ENCODE assay signal across 9 mouse cellular contexts in the genomic region with DNA sequence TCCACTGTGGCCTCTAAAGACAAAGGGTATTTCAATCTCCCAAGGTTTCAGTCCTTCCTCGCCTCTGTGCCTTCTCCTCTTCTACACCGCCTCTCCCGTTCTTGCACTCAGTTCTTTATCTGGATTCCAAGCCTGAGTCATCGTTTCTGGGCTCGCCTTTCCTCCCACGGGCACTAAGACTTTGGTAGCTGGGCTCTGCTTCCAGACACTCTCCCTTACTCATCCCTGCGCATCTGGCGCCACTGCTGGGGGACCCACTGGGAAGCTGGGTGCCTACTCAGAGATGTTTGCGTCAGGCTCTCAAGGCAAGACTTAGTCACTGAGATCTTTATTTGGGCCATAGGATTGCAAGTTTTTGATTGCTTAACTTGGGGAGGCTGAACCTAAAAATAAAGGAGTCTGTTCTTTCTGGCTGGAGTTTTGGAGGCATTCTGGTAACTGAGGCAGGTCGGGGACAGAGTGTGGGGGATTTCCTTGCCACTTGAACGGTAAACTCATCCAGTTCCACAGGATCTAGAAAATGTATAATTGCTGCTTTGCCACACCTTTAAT.
A peak's percentile ranks its signal among the peaks of the same experiment; 100 is the strongest.
DNase-seq lines count a peak whose midpoint lies in the region; ATAC-seq lines count a peak whose summit lies in the region.
"Had no signal": no experiment of that assay in that cellular context is flagged by ENCODE, and none has a peak within 500 bp of the region (broad histone marks: within the 10 kb centered on the region; RNA-seq: fewer than 3 reads in every experiment).

No protein-coding gene starts in this region.

- intact Hi-C loops in left cerebral cortex, postnatal 4 days (cut with DNase I): no loop called here
- intact Hi-C loops in heart, postnatal 14 days (cut with DNase I): no loop called here

- no peaks in the 10 kb centered on the region; the same call in 1 of the 2 replicates for H3K4me1 ChIP-seq in brown adipose tissue, adult 24 weeks (ENCODE audit: control insufficient read depth, insufficient read depth, insufficient read length, low read length)
- no peaks in the 10 kb centered on the region; the same call in none of the 2 replicates for H3K4me1 ChIP-seq in forebrain, embryonic 14.5 days (ENCODE audit: control insufficient read depth, insufficient read depth, low read length)
- H3K4me1 ChIP-seq in forebrain, embryonic 16.5 days (replicated peaks; ENCODE audit: control insufficient read depth, insufficient read depth, low read length): peaks cover 9% of the 10 kb centered on the region

- no peak overlapping the region for H3K9ac ChIP-seq in forebrain, embryonic 14.5 days (ENCODE audit: low read length)
- no peak overlapping the region for H3K9ac ChIP-seq in forebrain, embryonic 16.5 days (replicated peaks; ENCODE audit: low read depth, low read length)
- H3K9ac ChIP-seq: lung, embryonic 14.5 days had no signal

- no peaks in the 10 kb centered on the region for H3K9me3 ChIP-seq in forebrain, embryonic 14.5 days (replicated peaks; ENCODE audit: control insufficient read depth, low read length)
- H3K9me3 ChIP-seq in forebrain, embryonic 16.5 days (ENCODE audit: control insufficient read depth, low read length): no peaks in the 10 kb centered on the region

- peak overlapping the region; percentile 30; the same call in 1 of the 2 replicates for H3K27ac ChIP-seq in brown adipose tissue, adult 24 weeks (replicated peaks; ENCODE audit: low read depth, low read length)
- no peak overlapping the region for H3K27ac ChIP-seq in forebrain, embryonic 14.5 days (ENCODE audit: low read depth, low read length)
- no peak overlapping the region for H3K27ac ChIP-seq in forebrain, embryonic 16.5 days (ENCODE audit: low read length)

- H3K4me2 ChIP-seq in forebrain, embryonic 14.5 days (ENCODE audit: low read length): no peak overlapping the region
- H3K4me2 ChIP-seq in forebrain, embryonic 16.5 days (ENCODE audit: low read length): no peak overlapping the region
- H3K4me2 ChIP-seq: lung, embryonic 14.5 days had no signal

- no peak for ATAC-seq in forebrain, embryonic 14.5 days
- no peak for ATAC-seq in forebrain, embryonic 16.5 days

- no peaks in the 10 kb centered on the region for H3K27me3 ChIP-seq in forebrain, embryonic 14.5 days (replicated peaks; ENCODE audit: control insufficient read depth, insufficient read depth, low read length)
- H3K27me3 ChIP-seq in forebrain, embryonic 16.5 days (replicated peaks; ENCODE audit: control insufficient read depth, insufficient read depth, low read length): no peaks in the 10 kb centered on the region

- WGBS in forebrain, embryonic 14.5 days: 91% methylated on average over 11 of the region's 11 CpGs
- WGBS in forebrain, embryonic 16.5 days: 88% methylated on average over 11 of the region's 11 CpGs

- no peak overlapping the region for H3K4me3 ChIP-seq in brown adipose tissue, adult 24 weeks (ENCODE audit: insufficient read depth, low read depth, low read length)
- no peak overlapping the region for H3K4me3 ChIP-seq in forebrain, embryonic 14.5 days (ENCODE audit: low read depth, low read length)
- no peak overlapping the region for H3K4me3 ChIP-seq in forebrain, embryonic 16.5 days (replicated peaks; ENCODE audit: low read length)

- no peaks in the 10 kb centered on the region for H3K36me3 ChIP-seq in forebrain, embryonic 14.5 days (ENCODE audit: control insufficient read depth, insufficient read depth, low read length)
- no peaks in the 10 kb centered on the region for H3K36me3 ChIP-seq in forebrain, embryonic 16.5 days (ENCODE audit: control insufficient read depth, insufficient read depth)

- peak; percentile 76 for DNase-seq in left cerebral cortex, adult 11 months (ENCODE audit: low spot score)
- no peak for DNase-seq in left cerebral cortex, postnatal 4 days
- DNase-seq in heart, postnatal 14 days: peak; percentile 46 to 54
- peak; percentile 88 for DNase-seq in right cerebral cortex, postnatal 25 days
- DNase-seq in forebrain, embryonic 14.5 days (ENCODE audit: low spot score): no peak
- no peak for DNase-seq in cerebellum, adult 8-10 months
- DNase-seq: lung, embryonic 14.5 days had no signal

Comparison
In these comparisons a context has a peak if more than half of its experiments do, and no peak if none do; other contexts are left out.
1. DNase-seq: peak in left cerebral cortex, adult 11 months (single experiment), heart, postnatal 14 days (2 of 2) and right cerebral cortex, postnatal 25 days (single experiment); none in left cerebral cortex, postnatal 4 days (single experiment), forebrain, embryonic 14.5 days (single experiment) and cerebellum, adult 8-10 months (single experiment).